Mouse (Mus musculus): ENCODE data around the gene Antxrl. TPM values are rescaled to one million over a fixed set of nuclear protein-coding genes. Genes with fewer than 3 reads are reported as not detected.
A peak's percentile ranks its signal among the peaks of the same experiment; 100 is the strongest.

Antxrl gene
- polyA plus RNA-seq, 1 experiment from 2014 or later, result not detected

DNA sequence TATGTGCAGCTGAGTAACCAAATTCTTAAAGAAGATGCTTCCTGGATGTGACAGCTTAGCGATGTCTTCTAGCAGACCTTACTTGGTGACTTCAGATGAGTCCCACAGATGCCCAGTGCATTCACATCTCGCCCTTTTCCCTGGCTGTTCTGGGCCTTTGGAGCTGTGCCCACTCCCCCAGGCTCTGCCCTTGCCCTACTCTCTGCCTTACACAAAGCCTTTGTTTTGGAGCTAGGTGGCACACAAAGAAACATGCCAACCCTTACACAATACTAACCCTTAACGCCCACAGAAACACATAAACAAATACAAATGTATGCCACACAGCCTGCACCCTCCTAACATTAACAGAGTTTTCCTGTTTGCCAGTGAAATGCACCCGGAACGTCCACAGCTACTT lies 43.7 kb downstream of the Antxrl start:
- no peak overlapping the region for H3K9ac ChIP-seq (replicated peaks; ENCODE audit: low read length)
- H3K27ac ChIP-seq (ENCODE audit: low read length), result no peak overlapping the region
- no peaks in the 10 kb centered on the region for H3K36me3 ChIP-seq (ENCODE audit: insufficient read depth, low read length)
- H3K9me3 ChIP-seq (ENCODE audit: low read length), result no peaks in the 10 kb centered on the region
- no peaks in the 10 kb centered on the region for H3K4me1 ChIP-seq (ENCODE audit: insufficient read depth, low read length)
- H3K27me3 ChIP-seq (ENCODE audit: insufficient read depth, low read length), result no peaks in the 10 kb centered on the region
- ATAC-seq (ENCODE audit: low FRiP score, low TSS enrichment), result no peak
- WGBS, result 82% methylated on average over 5 of the region's 5 CpGs
- H3K4me3 ChIP-seq (ENCODE audit: low read length), result no peak overlapping the region
- H3K4me2 ChIP-seq (replicated peaks; ENCODE audit: low read depth, low read length), result no peak overlapping the region

DNA sequence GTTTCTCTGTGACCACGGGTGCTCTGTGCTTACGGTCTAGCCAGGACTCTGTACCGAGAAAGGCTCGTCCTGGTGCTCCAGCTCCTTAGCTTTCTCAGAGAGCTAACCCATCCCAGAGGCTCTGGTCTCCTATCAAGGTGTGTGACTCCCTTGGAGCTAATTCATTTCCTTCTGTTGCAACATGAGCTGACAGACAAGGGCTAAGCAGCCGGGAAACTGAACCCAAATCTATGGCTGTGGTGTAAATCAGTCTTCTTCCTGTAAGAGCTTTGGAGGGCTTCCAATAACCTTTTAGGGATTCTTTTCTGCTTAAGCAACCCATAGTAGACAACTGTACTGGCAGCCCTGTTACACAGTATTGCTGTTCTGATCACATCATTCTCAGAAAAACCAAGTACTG lies 50.1 kb downstream of the Antxrl start, which contains the start of gene A630023A22Rik:
TSS of gene A630023A22Rik (minus strand) at position 154 of the 400 bp plus-strand sequence.
- ATAC-seq (ENCODE audit: low FRiP score, low TSS enrichment), result no peak
- no peaks in the 10 kb centered on the region for H3K36me3 ChIP-seq (ENCODE audit: insufficient read depth, low read length)
- no peak within 1 kb of the TSS for H3K27ac ChIP-seq (ENCODE audit: low read length)
- peaks cover 5% of the 10 kb centered on the region; the same call in 1 of the 2 replicates for H3K4me1 ChIP-seq (ENCODE audit: insufficient read depth, low read length)
- H3K4me2 ChIP-seq (replicated peaks; ENCODE audit: low read depth, low read length), result no peak within 1 kb of the TSS
- WGBS, result 40% methylated on average over 5 of the region's 5 CpGs
- H3K9me3 ChIP-seq (ENCODE audit: low read length), result no peaks in the 10 kb centered on the region
- H3K9ac ChIP-seq (replicated peaks; ENCODE audit: low read length), result no peak within 1 kb of the TSS
- no peak within 1 kb of the TSS for H3K4me3 ChIP-seq (ENCODE audit: low read length)
- H3K27me3 ChIP-seq (ENCODE audit: insufficient read depth, low read length), result no peaks in the 10 kb centered on the region

GRCm38 (mm10) chr14:34103855-34104254 lies 51.3 kb downstream of the Antxrl start:
- WGBS, result 79% methylated on average over 3 of the region's 3 CpGs
- no peaks in the 10 kb centered on the region for H3K36me3 ChIP-seq (ENCODE audit: insufficient read depth, low read length)
- H3K4me3 ChIP-seq (ENCODE audit: low read length), result no peak overlapping the region
- no peak for ATAC-seq (ENCODE audit: low FRiP score, low TSS enrichment)
- no peak overlapping the region for H3K9ac ChIP-seq (replicated peaks; ENCODE audit: low read length)
- no peaks in the 10 kb centered on the region for H3K27me3 ChIP-seq (ENCODE audit: insufficient read depth, low read length)
- peaks cover 5% of the 10 kb centered on the region; the same call in 1 of the 2 replicates for H3K4me1 ChIP-seq (ENCODE audit: insufficient read depth, low read length)
- no peaks in the 10 kb centered on the region for H3K9me3 ChIP-seq (ENCODE audit: low read length)
- H3K4me2 ChIP-seq (replicated peaks; ENCODE audit: low read depth, low read length), result no peak overlapping the region
- H3K27ac ChIP-seq (ENCODE audit: low read length), result no peak overlapping the region

- Histone ChIP-seq H3K9me3 (ENCODE audit: low read length) (no peaks in the 10 kb centered on the region), H3K4me2 (replicated peaks; ENCODE audit: low read depth, low read length) (no peak overlapping the region), H3K27me3 (ENCODE audit: insufficient read depth, low read length) (no peaks in the 10 kb centered on the region), H3K27ac (ENCODE audit: low read length) (no peak overlapping the region), H3K4me3 (ENCODE audit: low read length) (no peak overlapping the region), H3K9ac (replicated peaks; ENCODE audit: low read length) (no peak overlapping the region), H3K4me1 (ENCODE audit: insufficient read depth, low read length) (peaks cover 5% of the 10 kb centered on the region; the same call in 1 of the 2 replicates), H3K36me3 (ENCODE audit: insufficient read depth, low read length) (no peaks in the 10 kb centered on the region)
- peak; percentile 67; the same call in 1 of the 2 replicates for ATAC-seq (ENCODE audit: low FRiP score, low TSS enrichment)
- 18% methylated on average over 8 of the region's 8 CpGs for whole genome bisulfite sequencing
These were observed 52.4 kb downstream of the Antxrl start for GRCm38 (mm10) chr14:34104892-34105291.

DNA sequence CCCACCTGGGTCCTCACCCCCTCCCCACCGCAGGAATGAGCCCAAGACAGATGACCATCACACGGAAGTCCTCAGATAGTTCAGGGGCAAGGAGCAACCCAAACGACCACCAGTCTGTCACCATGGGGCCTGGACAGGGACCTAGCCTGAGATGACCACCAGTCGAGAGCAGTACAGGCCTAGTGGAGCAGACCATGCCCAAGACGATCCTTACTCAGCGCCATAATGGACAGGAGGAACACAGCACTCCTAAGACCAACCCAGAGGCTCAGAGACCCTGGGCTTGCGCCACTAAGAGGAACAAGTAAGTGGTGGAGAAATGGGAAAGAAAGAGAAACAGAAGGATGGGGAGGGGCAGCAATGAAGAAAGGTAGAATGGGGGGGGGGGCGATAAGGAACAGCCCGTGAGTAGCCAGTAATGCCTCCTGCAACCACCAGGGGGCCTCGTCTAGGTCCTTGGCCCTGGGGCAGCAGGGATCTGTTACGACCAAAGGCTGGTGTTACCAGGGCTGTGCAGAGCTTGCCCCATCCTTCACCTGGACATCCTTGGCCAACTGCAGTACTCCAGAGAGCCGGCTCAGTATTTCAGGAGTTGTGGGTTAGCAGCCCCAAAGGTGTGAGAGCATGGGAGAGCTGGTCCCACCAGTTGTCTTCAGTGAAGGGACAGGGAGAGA lies 54.0 kb downstream of the Antxrl start:
- ATAC-seq (ENCODE audit: low FRiP score, low TSS enrichment), result peak; percentile 26; the same call in 1 of the 2 replicates
- Histone ChIP-seq H3K9ac (replicated peaks; ENCODE audit: low read length) (no peak overlapping the region), H3K27ac (ENCODE audit: low read length) (no peak overlapping the region), H3K4me3 (ENCODE audit: low read length) (no peak overlapping the region), H3K36me3 (ENCODE audit: insufficient read depth, low read length) (no peaks in the 10 kb centered on the region), H3K9me3 (ENCODE audit: low read length) (no peaks in the 10 kb centered on the region), H3K27me3 (ENCODE audit: insufficient read depth, low read length) (no peaks in the 10 kb centered on the region), H3K4me1 (ENCODE audit: insufficient read depth, low read length) (peaks cover 5% of the 10 kb centered on the region; the same call in 1 of the 2 replicates), H3K4me2 (replicated peaks; ENCODE audit: low read depth, low read length) (no peak overlapping the region)
- 59% methylated on average over 12 of the region's 12 CpGs for WGBS

- WGBS, result 73% methylated on average over 4 of the region's 4 CpGs
- H3K36me3 ChIP-seq (ENCODE audit: insufficient read depth, low read length), result no peaks in the 10 kb centered on the region
- no peak overlapping the region for H3K27ac ChIP-seq (ENCODE audit: low read length)
- peaks cover 3% of the 10 kb centered on the region; the same call in 1 of the 2 replicates for H3K4me1 ChIP-seq (ENCODE audit: insufficient read depth, low read length)
- ATAC-seq (ENCODE audit: low FRiP score, low TSS enrichment), result no peak
- no peak overlapping the region for H3K9ac ChIP-seq (replicated peaks; ENCODE audit: low read length)
- no peak overlapping the region for H3K4me3 ChIP-seq (ENCODE audit: low read length)
- no peaks in the 10 kb centered on the region for H3K9me3 ChIP-seq (ENCODE audit: low read length)
- H3K4me2 ChIP-seq (replicated peaks; ENCODE audit: low read depth, low read length), result no peak overlapping the region
- no peaks in the 10 kb centered on the region for H3K27me3 ChIP-seq (ENCODE audit: insufficient read depth, low read length)
These were observed 55.1 kb downstream of the Antxrl start for GRCm38 (mm10) chr14:34107594-34107993.

- no peaks in the 10 kb centered on the region for H3K27me3 ChIP-seq (ENCODE audit: insufficient read depth, low read length)
- 78% methylated on average over 4 of the region's 4 CpGs for WGBS
- no peak overlapping the region for H3K4me2 ChIP-seq (replicated peaks; ENCODE audit: low read depth, low read length)
- H3K36me3 ChIP-seq (ENCODE audit: insufficient read depth, low read length), result no peaks in the 10 kb centered on the region
- no peak for ATAC-seq (ENCODE audit: low FRiP score, low TSS enrichment)
- no peak overlapping the region for H3K27ac ChIP-seq (ENCODE audit: low read length)
- peaks cover 6% of the 10 kb centered on the region; the same call in 1 of the 2 replicates for H3K4me1 ChIP-seq (ENCODE audit: insufficient read depth, low read length)
- no peaks in the 10 kb centered on the region for H3K9me3 ChIP-seq (ENCODE audit: low read length)
- no peak overlapping the region for H3K4me3 ChIP-seq (ENCODE audit: low read length)
- no peak overlapping the region for H3K9ac ChIP-seq (replicated peaks; ENCODE audit: low read length)
These were observed 61.8 kb downstream of the Antxrl start for GRCm38 (mm10) chr14:34114311-34114710.

DNA sequence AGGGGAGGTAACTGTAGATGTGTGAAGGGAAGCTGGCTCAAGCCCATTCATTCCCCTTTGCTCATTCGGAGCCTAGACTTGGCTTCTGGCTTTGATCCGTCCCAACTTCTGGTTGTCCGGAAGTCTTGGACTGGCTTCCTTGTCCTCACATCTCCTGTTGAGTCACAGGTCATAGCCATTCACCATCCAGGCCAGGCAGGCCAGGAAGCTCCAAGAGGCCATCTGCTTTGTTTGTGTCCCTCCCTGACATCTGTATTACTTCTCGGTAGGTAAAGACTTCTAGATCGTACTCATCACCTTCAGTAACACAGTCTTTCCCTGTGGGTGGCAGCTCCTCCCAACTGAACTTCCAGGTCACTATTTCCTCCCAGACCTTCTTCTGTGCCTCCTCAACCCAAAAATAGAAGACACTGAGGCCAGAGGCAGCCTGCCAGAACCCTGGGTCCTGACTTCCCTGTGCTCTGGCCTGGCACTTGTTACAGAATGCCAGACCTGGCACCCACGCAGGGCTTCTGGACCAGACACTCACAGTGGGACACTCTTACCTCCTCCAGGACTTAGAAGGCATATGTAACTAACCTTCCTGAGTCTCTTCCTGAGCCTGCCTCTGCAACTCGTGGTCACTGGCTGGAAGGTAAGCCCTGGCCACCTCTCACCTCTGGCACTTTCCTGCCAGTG lies 66.7 kb downstream of the Antxrl start:
- H3K9me3 ChIP-seq (ENCODE audit: low read length), result no peaks in the 10 kb centered on the region
- no peak overlapping the region for H3K27ac ChIP-seq (ENCODE audit: low read length)
- H3K4me2 ChIP-seq (replicated peaks; ENCODE audit: low read depth, low read length), result no peak overlapping the region
- H3K4me3 ChIP-seq (ENCODE audit: low read length), result no peak overlapping the region
- H3K36me3 ChIP-seq (ENCODE audit: insufficient read depth, low read length), result no peaks in the 10 kb centered on the region
- no peak overlapping the region for H3K9ac ChIP-seq (replicated peaks; ENCODE audit: low read length)
- 60% methylated on average over 7 of the region's 7 CpGs for WGBS
- peaks cover 20% of the 10 kb centered on the region for H3K4me1 ChIP-seq (ENCODE audit: insufficient read depth, low read length)
- no peaks in the 10 kb centered on the region for H3K27me3 ChIP-seq (ENCODE audit: insufficient read depth, low read length)
- no peak for ATAC-seq (ENCODE audit: low FRiP score, low TSS enrichment)

- Histone ChIP-seq H3K9ac (replicated peaks; ENCODE audit: low read length) (no peak overlapping the region), H3K27me3 (ENCODE audit: insufficient read depth, low read length) (no peaks in the 10 kb centered on the region), H3K36me3 (ENCODE audit: insufficient read depth, low read length) (no peaks in the 10 kb centered on the region), H3K4me3 (ENCODE audit: low read length) (no peak overlapping the region), H3K9me3 (ENCODE audit: low read length) (no peaks in the 10 kb centered on the region), H3K4me2 (replicated peaks; ENCODE audit: low read depth, low read length) (0 out of 2 replicates have a peak overlapping the region, but pooled peaks have one; percentile 1), H3K27ac (ENCODE audit: low read length) (no peak overlapping the region), H3K4me1 (ENCODE audit: insufficient read depth, low read length) (peaks cover 20% of the 10 kb centered on the region)
- whole genome bisulfite sequencing, result 30% methylated on average over 12 of the region's 12 CpGs
- ATAC-seq (ENCODE audit: low FRiP score, low TSS enrichment), result peak; percentile 86
These were observed 67.8 kb downstream of the Antxrl start for GRCm38 (mm10) chr14:34120016-34120910.

All from kidney, embryonic 16.5 days (tissue).